Comparison of ENCODE assay signal across 8 mouse cellular contexts in the genomic region with DNA sequence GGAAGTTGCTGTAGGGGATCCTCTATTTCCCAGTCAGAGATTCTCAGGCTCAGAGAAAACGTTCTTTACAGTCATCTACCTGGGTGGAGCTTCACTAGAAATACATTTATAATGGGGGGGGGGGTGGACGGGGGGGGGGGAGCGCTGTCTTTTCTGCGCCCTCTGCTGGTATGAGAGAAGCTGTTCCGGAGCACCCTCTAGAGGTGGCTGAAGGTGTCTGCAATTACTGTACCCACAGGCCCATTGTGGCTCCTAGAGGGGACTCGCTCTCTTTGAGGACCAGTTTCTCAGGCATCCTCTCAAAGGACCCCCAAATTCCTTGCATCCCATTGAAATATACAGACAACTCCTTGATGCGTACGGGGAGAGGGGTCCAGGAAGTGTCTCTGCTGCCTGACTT. TPM values are rescaled to one million over a fixed set of nuclear protein-coding genes. Genes with fewer than 3 reads are reported as not detected.
A peak's percentile ranks its signal among the peaks of the same experiment; 100 is the strongest.
DNase-seq lines count a peak whose midpoint lies in the region; ATAC-seq and TF ChIP-seq lines count a peak whose summit lies in the region.

No protein-coding gene starts in this region.

- no peak overlapping the region for H3K27ac ChIP-seq in forebrain, postnatal 0 days (ENCODE audit: low read depth, low read length)
- H3K27ac ChIP-seq in forebrain, embryonic 16.5 days (ENCODE audit: low read length) = no peak overlapping the region
- H3K27ac ChIP-seq in neural tube, embryonic 15.5 days (replicated peaks) = no peak overlapping the region

- peak; percentile 73 for TF ChIP-seq CTCF in forebrain, postnatal 0 days (IDR thresholded peaks at IDR 0.05; ENCODE audit: low read depth)

- H3K4me3 ChIP-seq in forebrain, postnatal 0 days (ENCODE audit: low read depth, low read length) = no peak overlapping the region
- no peak overlapping the region for H3K4me3 ChIP-seq in forebrain, embryonic 16.5 days (replicated peaks; ENCODE audit: low read length)
- no peak overlapping the region for H3K4me3 ChIP-seq in neural tube, embryonic 15.5 days (replicated peaks)

- WGBS in forebrain, postnatal 0 days = 32% methylated on average over 7 of the region's 8 CpGs
- WGBS in forebrain, embryonic 16.5 days = 32% methylated on average over 7 of the region's 8 CpGs
- 25% methylated on average over 8 of the region's 8 CpGs for WGBS in neural tube, embryonic 15.5 days

- peak; percentile 43 for DNase-seq in forebrain, postnatal 0 days
- DNase-seq in neural tube, embryonic 10.5 days (ENCODE audit: extremely low spot score, low spot score) = peak; percentile 28
- DNase-seq in adrenal gland, postnatal 36 days = peak; percentile 48 to 59
- peak; percentile 72 for DNase-seq in heart, postnatal 4 days
- peak; percentile 33 for DNase-seq in lung, postnatal 25 days (ENCODE audit: low spot score)
- peak; percentile 45 for DNase-seq in thymus, postnatal 14 days

- H3K4me2 ChIP-seq in forebrain, postnatal 0 days (ENCODE audit: low read depth) = no peak overlapping the region
- no peak overlapping the region for H3K4me2 ChIP-seq in forebrain, embryonic 16.5 days (ENCODE audit: low read length)
- no peak overlapping the region for H3K4me2 ChIP-seq in neural tube, embryonic 15.5 days

- H3K9me3 ChIP-seq in forebrain, postnatal 0 days (ENCODE audit: low read length) = no peaks in the 10 kb centered on the region
- no peaks in the 10 kb centered on the region for H3K9me3 ChIP-seq in forebrain, embryonic 16.5 days (ENCODE audit: control insufficient read depth, low read length)
- no peaks in the 10 kb centered on the region for H3K9me3 ChIP-seq in neural tube, embryonic 15.5 days (replicated peaks)

- no peak overlapping the region for H3K9ac ChIP-seq in forebrain, postnatal 0 days
- no peak overlapping the region for H3K9ac ChIP-seq in forebrain, embryonic 16.5 days (replicated peaks; ENCODE audit: low read depth, low read length)
- no peak overlapping the region for H3K9ac ChIP-seq in neural tube, embryonic 15.5 days (replicated peaks)

- H3K27me3 ChIP-seq in forebrain, postnatal 0 days (ENCODE audit: insufficient read depth, low read length) = no peaks in the 10 kb centered on the region
- no peaks in the 10 kb centered on the region for H3K27me3 ChIP-seq in forebrain, embryonic 16.5 days (replicated peaks; ENCODE audit: control insufficient read depth, insufficient read depth, low read length)
- no peaks in the 10 kb centered on the region for H3K27me3 ChIP-seq in neural tube, embryonic 15.5 days (replicated peaks)

- H3K4me1 ChIP-seq in forebrain, postnatal 0 days (ENCODE audit: insufficient read depth) = no peaks in the 10 kb centered on the region
- H3K4me1 ChIP-seq in forebrain, embryonic 16.5 days (replicated peaks; ENCODE audit: control insufficient read depth, insufficient read depth, low read length) = no peaks in the 10 kb centered on the region
- H3K4me1 ChIP-seq in neural tube, embryonic 15.5 days = no peaks in the 10 kb centered on the region

- H3K36me3 ChIP-seq in forebrain, postnatal 0 days (ENCODE audit: insufficient read depth) = no peaks in the 10 kb centered on the region
- H3K36me3 ChIP-seq in forebrain, embryonic 16.5 days (ENCODE audit: control insufficient read depth, insufficient read depth) = no peaks in the 10 kb centered on the region
- H3K36me3 ChIP-seq in neural tube, embryonic 15.5 days = no peaks in the 10 kb centered on the region

- no peak for ATAC-seq in forebrain, postnatal 0 days
- no peak for ATAC-seq in forebrain, embryonic 16.5 days
- no peak for ATAC-seq in neural tube, embryonic 15.5 days (ENCODE audit: low FRiP score)

RNA-seq across cellular contexts. Expression of gene Myh3, which starts 23.6 kb away (rescaled TPM):
- 0.24 and 0.54 TPM in 2 replicates for total RNA-seq in forebrain, postnatal 0 days (2014; rRNA removed)
- 0.15 and 0.24 TPM in 2 replicates for polyA plus RNA-seq in forebrain, postnatal 0 days (2015; fragmentation: Nextera tagmentation; extraction: Ambion mirVana)
- 0.09 and 0.36 TPM in 2 replicates for polyA plus RNA-seq in forebrain, embryonic 16.5 days (2015; fragmentation: Nextera tagmentation; extraction: Ambion mirVana)
- polyA plus RNA-seq in neural tube, embryonic 15.5 days (2015; fragmentation: Nextera tagmentation; extraction: Ambion mirVana) = 8.3 and 13.4 TPM in 2 replicates
- total RNA-seq in adrenal gland, postnatal 36 days (2021) = under 1 TPM; 0.03 to 0.07 TPM
- under 1 TPM; 0.12 to 0.63 TPM for total RNA-seq in heart, postnatal 4 days (2021)

RNA-seq across cellular contexts. Expression of gene Sco1, which starts 49.2 kb away (rescaled TPM):
- total RNA-seq in forebrain, postnatal 0 days (2014; rRNA removed) = 16.0 and 18.3 TPM in 2 replicates
- 11.9 and 13.9 TPM in 2 replicates for polyA plus RNA-seq in forebrain, postnatal 0 days (2015; fragmentation: Nextera tagmentation; extraction: Ambion mirVana)
- 12.7 and 14.3 TPM in 2 replicates for polyA plus RNA-seq in forebrain, embryonic 16.5 days (2015; fragmentation: Nextera tagmentation; extraction: Ambion mirVana)
- polyA plus RNA-seq in neural tube, embryonic 15.5 days (2015; fragmentation: Nextera tagmentation; extraction: Ambion mirVana) = 12.3 and 12.7 TPM in 2 replicates
- total RNA-seq in adrenal gland, postnatal 36 days (2021) = 10 to 100 TPM; 21.9 to 22.4 TPM
- total RNA-seq in heart, postnatal 4 days (2021) = 10 to 100 TPM; 18.7 to 18.9 TPM

RNA-seq across cellular contexts. Expression of gene Adprm, which starts 49.3 kb away (rescaled TPM):
- 22.2 and 23.2 TPM in 2 replicates for total RNA-seq in forebrain, postnatal 0 days (2014; rRNA removed)
- 24.6 and 26.3 TPM in 2 replicates for polyA plus RNA-seq in forebrain, postnatal 0 days (2015; fragmentation: Nextera tagmentation; extraction: Ambion mirVana)
- polyA plus RNA-seq in forebrain, embryonic 16.5 days (2015; fragmentation: Nextera tagmentation; extraction: Ambion mirVana) = 33.0 and 35.4 TPM in 2 replicates
- polyA plus RNA-seq in neural tube, embryonic 15.5 days (2015; fragmentation: Nextera tagmentation; extraction: Ambion mirVana) = 31.5 and 31.7 TPM in 2 replicates
- total RNA-seq in adrenal gland, postnatal 36 days (2021) = 10 to 100 TPM; 22.3 to 22.4 TPM
- total RNA-seq in heart, postnatal 4 days (2021) = 10 to 100 TPM; 13.9 to 15.8 TPM
